ENCODE assay signal across 9 mouse cellular contexts in the genomic region with DNA sequence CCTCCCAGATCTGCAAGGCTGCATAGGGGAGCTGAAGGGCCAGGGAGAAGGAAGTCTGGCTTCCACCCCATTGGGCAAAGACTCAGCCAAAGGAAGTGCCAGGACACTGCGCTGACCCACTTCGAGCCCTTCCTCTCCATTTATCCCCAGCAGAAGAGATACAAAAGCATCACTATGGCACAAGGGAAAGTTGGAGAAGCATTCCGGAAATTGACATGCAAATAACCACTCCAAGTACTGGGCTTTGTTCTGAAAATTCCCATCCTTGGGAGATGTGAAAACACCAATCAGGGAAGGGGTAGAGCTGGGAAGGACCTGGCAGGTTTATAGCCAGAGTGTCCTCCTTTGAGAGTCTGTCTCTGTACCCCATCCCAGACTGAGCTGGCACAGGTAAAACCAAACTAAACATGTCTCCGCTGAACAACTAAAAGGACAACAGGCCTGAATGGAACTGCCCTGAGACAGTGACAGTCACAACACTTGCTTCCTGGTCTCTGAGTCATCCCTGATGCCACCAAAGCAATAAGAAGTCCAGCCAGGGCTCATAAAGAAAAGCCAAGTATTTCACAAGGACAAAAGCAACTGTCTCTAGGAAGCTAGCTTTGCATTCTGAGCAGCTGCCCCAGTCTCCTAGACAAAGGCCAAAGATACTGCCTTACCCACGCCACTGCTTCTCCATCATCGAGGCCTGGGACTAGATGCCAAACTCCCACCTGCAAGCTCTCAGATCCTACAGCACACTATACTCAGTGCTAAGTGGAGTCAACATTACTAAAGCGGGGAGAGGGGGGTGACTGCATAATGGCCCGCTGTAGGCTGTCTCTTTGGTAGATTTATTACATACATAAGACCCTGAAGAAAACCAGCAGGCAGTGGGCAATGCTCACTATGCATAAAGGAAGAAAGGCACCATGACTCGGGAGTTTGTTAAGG.
A peak's percentile ranks its signal among the peaks of the same experiment; 100 is the strongest.
DNase-seq lines count a peak whose midpoint lies in the region; ATAC-seq and TF ChIP-seq lines count a peak whose summit lies in the region.
"Had no signal": no experiment of that assay in that cellular context is flagged by ENCODE, and none has a peak within 500 bp of the region (broad histone marks: within the 10 kb centered on the region; RNA-seq: fewer than 3 reads in every experiment).

No protein-coding gene starts in this region.

- no peaks in the 10 kb centered on the region for H3K36me3 ChIP-seq in midbrain, embryonic 10.5 days
- no peaks in the 10 kb centered on the region for H3K36me3 ChIP-seq in midbrain, embryonic 11.5 days (ENCODE audit: control insufficient read depth, insufficient read depth, low read length)

- H3K9ac ChIP-seq in midbrain, embryonic 11.5 days (ENCODE audit: low read length): no peak overlapping the region

- WGBS in midbrain, embryonic 10.5 days: 77% methylated on average over 9 of the region's 9 CpGs
- 68% methylated on average over 9 of the region's 9 CpGs for WGBS in midbrain, embryonic 11.5 days

- peaks cover 40% of the 10 kb centered on the region for H3K4me1 ChIP-seq in midbrain, embryonic 10.5 days
- peaks cover 14% of the 10 kb centered on the region for H3K4me1 ChIP-seq in midbrain, embryonic 11.5 days (ENCODE audit: control insufficient read depth, insufficient read depth, low read length)

- no peaks in the 10 kb centered on the region for H3K9me3 ChIP-seq in midbrain, embryonic 10.5 days (replicated peaks)
- no peaks in the 10 kb centered on the region for H3K9me3 ChIP-seq in midbrain, embryonic 11.5 days (ENCODE audit: control insufficient read depth, low read length)

- DNase-seq in midbrain, embryonic 10.5 days (ENCODE audit: low spot score): no peak
- no peak for DNase-seq in midbrain, embryonic 11.5 days (ENCODE audit: low spot score, missing footprints)
- peak; percentile 33 to 57 for DNase-seq in frontal cortex, adult 2 months (ENCODE audit: extremely low spot score in 1 of 2, low spot score in 1 of 2)
- peak in 1 of 2 experiments; percentile 33 for DNase-seq in left cerebral cortex, adult 2 months (ENCODE audit: extremely low spot score in 1 of 2, low spot score in 2 of 2)
- no peak for DNase-seq in spleen, adult 12 weeks (ENCODE audit: low spot score)
- no peak for DNase-seq in retina, postnatal 1 day
- no peak for DNase-seq in embryo, embryonic 9.5 days (ENCODE audit: extremely low spot score)
- DNase-seq: lung, adult 2 months had no signal

- no peak overlapping the region for H3K4me3 ChIP-seq in midbrain, embryonic 10.5 days
- H3K4me3 ChIP-seq in midbrain, embryonic 11.5 days (ENCODE audit: low read depth, low read length): no peak overlapping the region
- H3K4me3 ChIP-seq in left cerebral cortex, adult 2 months: no peak overlapping the region

- H3K27me3 ChIP-seq in midbrain, embryonic 10.5 days (ENCODE audit: low read depth, poor library complexity, severe bottlenecking): no peaks in the 10 kb centered on the region
- H3K27me3 ChIP-seq in midbrain, embryonic 11.5 days (ENCODE audit: control insufficient read depth, insufficient read depth, low read length): no peaks in the 10 kb centered on the region

- no peak for ATAC-seq in midbrain, embryonic 11.5 days (ENCODE audit: low FRiP score)
- no peak for ATAC-seq in activated CD4-positive, CD25-positive, alpha-beta regulatory T cell, adult 4 months

- intact Hi-C loops in left cerebral cortex, adult 2 months (cut with DNase I): loop anchor here (5.0 kb wide), 1 partner anchor 230 kb away; no protein-coding TSS in a partner anchor

- peak overlapping the region; percentile 50 for H3K27ac ChIP-seq in midbrain, embryonic 10.5 days (replicated peaks)
- H3K27ac ChIP-seq in midbrain, embryonic 11.5 days (ENCODE audit: low read depth, low read length): no peak overlapping the region
- H3K27ac ChIP-seq in left cerebral cortex, adult 2 months: peak overlapping the region; percentile 38; the same call in 1 of the 2 replicates

- H3K4me2 ChIP-seq in midbrain, embryonic 11.5 days: no peak overlapping the region

- no peak for TF ChIP-seq CTCF in left cerebral cortex, adult 2 months (IDR thresholded peaks at IDR 0.05)

Comparison
In these comparisons a context has a peak if more than half of its experiments do, and no peak if none do; other contexts are left out.
1. DNase-seq: peak in frontal cortex, adult 2 months (2 of 2); none in midbrain, embryonic 10.5 days (single experiment), midbrain, embryonic 11.5 days (single experiment), spleen, adult 12 weeks (single experiment), retina, postnatal 1 day (single experiment) and embryo, embryonic 9.5 days (single experiment).